Mouse (Mus musculus): ENCODE data around the gene Olfr706. TPM values are rescaled to one million over a fixed set of nuclear protein-coding genes. Genes with fewer than 3 reads are reported as not detected.

Olfr706 gene
- polyA plus RNA-seq, 1 experiment = not detected

DNA sequence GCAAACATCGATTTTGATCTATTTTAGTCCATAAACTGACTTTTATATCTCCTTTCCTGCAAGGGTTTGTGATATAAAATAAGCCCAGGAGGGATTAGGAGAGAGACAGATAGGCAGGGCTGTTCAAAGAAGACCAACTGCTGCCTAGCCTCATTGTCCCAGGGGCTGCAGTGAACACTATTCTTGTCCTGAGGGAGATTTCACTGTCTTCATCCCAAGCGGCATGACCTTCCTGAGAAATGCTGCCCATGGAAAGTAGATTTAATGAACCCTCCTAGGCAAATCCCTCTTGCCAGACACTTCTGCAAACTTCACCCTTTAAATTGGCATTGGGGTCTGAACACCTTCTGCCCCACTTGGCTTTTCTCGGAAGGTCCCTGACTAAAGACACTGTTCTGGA, 11.2 kb downstream of the Olfr706 start, which contains the start of gene Olfr705:
Olfr705 (minus strand) TSS at position 101 of the 400 bp plus-strand sequence.
- no peak for TF ChIP-seq SRF (IDR thresholded peaks at IDR 0.05; ENCODE audit: control insufficient read depth, insufficient read length, low read depth)
- no peak for TF ChIP-seq E2F4 (IDR thresholded peaks at IDR 0.05; ENCODE audit: insufficient read depth)
- TF ChIP-seq POLR2A (IDR thresholded peaks at IDR 0.05; ENCODE audit: insufficient read length, low read depth) = no peak
- TF ChIP-seq USF1 (IDR thresholded peaks at IDR 0.05; ENCODE audit: low read depth) = no peak
- TF ChIP-seq POLR2AphosphoS2 (IDR thresholded peaks at IDR 0.05; ENCODE audit: insufficient read length, low read depth) = no peak
- no peak for TF ChIP-seq MAX (IDR thresholded peaks at IDR 0.05; ENCODE audit: low read depth)
- no peak for TF ChIP-seq REST (IDR thresholded peaks at IDR 0.05; ENCODE audit: insufficient read depth, insufficient read length)
- no peak for TF ChIP-seq CEBPB (IDR thresholded peaks at IDR 0.05; ENCODE audit: insufficient read depth, poor library complexity, severe bottlenecking)
- TF ChIP-seq MYOG (IDR thresholded peaks at IDR 0.05; ENCODE audit: control insufficient read depth in 1 of 3, insufficient read depth in 1 of 3, insufficient read length in 2 of 3, low read depth in 2 of 3) = no peak
- no peak for TF ChIP-seq TCF3 (IDR thresholded peaks at IDR 0.05; ENCODE audit: insufficient read length, low read depth)
- no peak for TF ChIP-seq MYOD1 (IDR thresholded peaks at IDR 0.05; ENCODE audit: control insufficient read depth in 1 of 3, insufficient read length in 2 of 3, low read depth in 2 of 3)
- H3K4me3 ChIP-seq = no peak within 1 kb of the TSS
- no peaks in the 10 kb centered on the region for H3K79me2 ChIP-seq (ENCODE audit: control insufficient read depth, insufficient read depth)
- no peak within 1 kb of the TSS for H3K4me2 ChIP-seq (ENCODE audit: low read depth)
- H3K27me3 ChIP-seq (ENCODE audit: control insufficient read depth, insufficient read depth, insufficient read length) = no peaks in the 10 kb centered on the region
- no peaks in the 10 kb centered on the region for H3K36me3 ChIP-seq (ENCODE audit: control insufficient read depth, insufficient read depth)
- H3ac ChIP-seq (ENCODE audit: control insufficient read depth, insufficient read length) = no peak within 1 kb of the TSS

DNA sequence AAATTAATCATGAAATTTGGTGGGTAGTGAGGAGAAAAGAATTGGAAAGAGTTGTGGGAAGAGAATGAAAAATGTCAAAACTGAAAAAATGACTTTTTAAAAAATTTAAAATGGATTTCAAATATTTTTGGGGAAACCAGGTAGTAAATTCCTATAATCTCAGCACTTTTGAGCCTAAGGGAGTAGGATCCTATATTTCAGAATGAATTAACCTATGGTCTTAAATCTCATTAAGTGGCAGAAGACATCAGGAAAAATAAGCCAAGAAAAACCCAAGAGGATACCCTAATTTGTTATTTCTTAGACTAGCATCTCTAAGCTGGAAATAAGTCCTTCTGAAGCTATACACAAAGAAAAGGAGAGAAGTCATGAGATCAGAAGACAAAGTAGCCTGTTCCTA, 25.1 kb downstream of the Olfr706 start, which contains the start of gene Olfr704:
Olfr704 (plus strand) TSS at position 301 of the 400 bp plus-strand sequence.
- Histone ChIP-seq H3K36me3 (ENCODE audit: control insufficient read depth, insufficient read depth) (no peaks in the 10 kb centered on the region), H3K79me2 (ENCODE audit: control insufficient read depth, insufficient read depth) (no peaks in the 10 kb centered on the region), H3K27me3 (ENCODE audit: control insufficient read depth, insufficient read depth, insufficient read length) (no peaks in the 10 kb centered on the region), H3K4me3 (no peak within 1 kb of the TSS), H3K4me2 (ENCODE audit: low read depth) (no peak within 1 kb of the TSS), H3ac (ENCODE audit: control insufficient read depth, insufficient read length) (no peak within 1 kb of the TSS)
- TF ChIP-seq E2F4 (IDR thresholded peaks at IDR 0.05; ENCODE audit: insufficient read depth) = no peak
- TF ChIP-seq USF1 (IDR thresholded peaks at IDR 0.05; ENCODE audit: low read depth) = no peak
- no peak for TF ChIP-seq TCF3 (IDR thresholded peaks at IDR 0.05; ENCODE audit: insufficient read length, low read depth)
- no peak for TF ChIP-seq CEBPB (IDR thresholded peaks at IDR 0.05; ENCODE audit: insufficient read depth, poor library complexity, severe bottlenecking)
- no peak for TF ChIP-seq MYOG (IDR thresholded peaks at IDR 0.05; ENCODE audit: control insufficient read depth in 1 of 3, insufficient read depth in 1 of 3, insufficient read length in 2 of 3, low read depth in 2 of 3)
- no peak for TF ChIP-seq POLR2AphosphoS2 (IDR thresholded peaks at IDR 0.05; ENCODE audit: insufficient read length, low read depth)
- no peak for TF ChIP-seq MYOD1 (IDR thresholded peaks at IDR 0.05; ENCODE audit: control insufficient read depth in 1 of 3, insufficient read length in 2 of 3, low read depth in 2 of 3)
- TF ChIP-seq REST (IDR thresholded peaks at IDR 0.05; ENCODE audit: insufficient read depth, insufficient read length) = no peak
- no peak for TF ChIP-seq POLR2A (IDR thresholded peaks at IDR 0.05; ENCODE audit: insufficient read length, low read depth)
- TF ChIP-seq TCF12 (IDR thresholded peaks at IDR 0.05; ENCODE audit: insufficient read depth, poor library complexity, severe bottlenecking) = no peak
- no peak for TF ChIP-seq MAX (IDR thresholded peaks at IDR 0.05; ENCODE audit: low read depth)
- TF ChIP-seq SRF (IDR thresholded peaks at IDR 0.05; ENCODE audit: control insufficient read depth, insufficient read length, low read depth) = no peak

DNA sequence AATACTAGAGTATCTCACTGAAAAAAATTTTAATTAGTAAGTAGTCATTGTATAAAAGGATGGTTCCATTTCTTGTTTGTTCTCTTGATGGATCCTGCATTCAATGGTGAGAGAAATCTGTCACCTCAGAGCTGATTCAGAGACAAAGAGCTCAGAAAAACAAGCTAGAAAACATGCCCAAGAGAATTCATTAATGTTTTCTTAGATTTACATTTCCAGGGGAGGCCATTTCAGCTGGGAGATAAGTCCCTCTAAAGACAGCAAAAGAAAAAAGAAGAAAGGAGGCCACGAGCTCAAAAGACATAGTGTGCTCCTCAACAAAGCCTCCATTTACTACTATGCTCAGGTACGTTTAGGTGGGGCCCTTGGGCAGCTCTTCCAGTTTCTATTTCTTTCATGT, 44.9 kb downstream of the Olfr706 start, which contains the start of gene Olfr703:
Olfr703 (plus strand) TSS at position 301 of the 400 bp plus-strand sequence.
- TF ChIP-seq TCF3 (IDR thresholded peaks at IDR 0.05; ENCODE audit: insufficient read length, low read depth) = no peak
- no peak for TF ChIP-seq MAX (IDR thresholded peaks at IDR 0.05; ENCODE audit: low read depth)
- TF ChIP-seq POLR2A (IDR thresholded peaks at IDR 0.05; ENCODE audit: insufficient read length, low read depth) = no peak
- TF ChIP-seq REST (IDR thresholded peaks at IDR 0.05; ENCODE audit: insufficient read depth, insufficient read length) = no peak
- TF ChIP-seq MYOD1 (IDR thresholded peaks at IDR 0.05; ENCODE audit: control insufficient read depth in 1 of 3, insufficient read length in 2 of 3, low read depth in 2 of 3) = no peak
- TF ChIP-seq CEBPB (IDR thresholded peaks at IDR 0.05; ENCODE audit: insufficient read depth, poor library complexity, severe bottlenecking) = no peak
- no peak for TF ChIP-seq USF1 (IDR thresholded peaks at IDR 0.05; ENCODE audit: low read depth)
- TF ChIP-seq SRF (IDR thresholded peaks at IDR 0.05; ENCODE audit: control insufficient read depth, insufficient read length, low read depth) = no peak
- TF ChIP-seq TCF12 (IDR thresholded peaks at IDR 0.05; ENCODE audit: insufficient read depth, poor library complexity, severe bottlenecking) = no peak
- no peaks in the 10 kb centered on the region for H3K36me3 ChIP-seq (ENCODE audit: control insufficient read depth, insufficient read depth)

DNA sequence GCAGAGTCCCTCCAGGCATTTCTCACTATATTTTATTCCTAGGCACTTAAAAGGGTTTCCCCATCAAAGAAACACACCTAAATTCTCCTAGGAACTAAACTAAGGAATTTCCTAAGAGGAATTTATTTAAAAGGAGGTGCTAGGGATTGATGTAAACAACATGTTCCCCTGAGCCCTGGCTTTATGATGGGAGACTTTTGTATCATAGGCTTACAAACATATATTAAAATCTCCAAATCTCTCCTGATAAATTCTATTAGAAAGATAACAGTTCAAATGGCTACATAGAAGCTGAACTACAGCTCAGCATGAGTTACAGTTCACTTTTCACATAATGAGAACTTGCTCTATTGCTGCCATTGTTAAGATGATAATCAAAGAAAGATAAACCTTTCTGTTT, 54.2 kb downstream of the Olfr706 start, which contains the start of gene Olfr702:
Olfr702 (minus strand) TSS at position 101 of the 400 bp plus-strand sequence.
- no peak within 1 kb of the TSS for H3ac ChIP-seq (ENCODE audit: control insufficient read depth, insufficient read length)
- TF ChIP-seq MYOD1 (IDR thresholded peaks at IDR 0.05; ENCODE audit: control insufficient read depth in 1 of 3, insufficient read length in 2 of 3, low read depth in 2 of 3) (no peak), MYOG (IDR thresholded peaks at IDR 0.05; ENCODE audit: control insufficient read depth in 1 of 3, insufficient read depth in 1 of 3, insufficient read length in 2 of 3, low read depth in 2 of 3) (no peak), REST (IDR thresholded peaks at IDR 0.05; ENCODE audit: insufficient read depth, insufficient read length) (no peak), POLR2AphosphoS2 (IDR thresholded peaks at IDR 0.05; ENCODE audit: insufficient read length, low read depth) (no peak), E2F4 (IDR thresholded peaks at IDR 0.05; ENCODE audit: insufficient read depth) (no peak), USF1 (IDR thresholded peaks at IDR 0.05; ENCODE audit: low read depth) (no peak), MAX (IDR thresholded peaks at IDR 0.05; ENCODE audit: low read depth) (no peak), POLR2A (IDR thresholded peaks at IDR 0.05; ENCODE audit: insufficient read length, low read depth) (no peak), TCF12 (IDR thresholded peaks at IDR 0.05; ENCODE audit: insufficient read depth, poor library complexity, severe bottlenecking) (no peak), SRF (IDR thresholded peaks at IDR 0.05; ENCODE audit: control insufficient read depth, insufficient read length, low read depth) (no peak), CEBPB (IDR thresholded peaks at IDR 0.05; ENCODE audit: insufficient read depth, poor library complexity, severe bottlenecking) (no peak), TCF3 (IDR thresholded peaks at IDR 0.05; ENCODE audit: insufficient read length, low read depth) (no peak)
- H3K4me2 ChIP-seq (ENCODE audit: low read depth) = no peak within 1 kb of the TSS
- no peaks in the 10 kb centered on the region for H3K36me3 ChIP-seq (ENCODE audit: control insufficient read depth, insufficient read depth)
- H3K79me2 ChIP-seq (ENCODE audit: control insufficient read depth, insufficient read depth) = no peaks in the 10 kb centered on the region
- H3K27me3 ChIP-seq (ENCODE audit: control insufficient read depth, insufficient read depth, insufficient read length) = no peaks in the 10 kb centered on the region
- H3K4me3 ChIP-seq = no peak within 1 kb of the TSS

More for the DNA sequence above, 44.9 kb downstream of the Olfr706 start, which contains the start of gene Olfr703:
- Histone ChIP-seq H3K4me2 (ENCODE audit: low read depth) (no peak within 1 kb of the TSS), H3K27me3 (ENCODE audit: control insufficient read depth, insufficient read depth, insufficient read length) (no peaks in the 10 kb centered on the region), H3ac (ENCODE audit: control insufficient read depth, insufficient read length) (no peak within 1 kb of the TSS), H3K79me2 (ENCODE audit: control insufficient read depth, insufficient read depth) (no peaks in the 10 kb centered on the region), H3K4me3 (no peak within 1 kb of the TSS)

Other genes starting within 250 kb of the Olfr706 start
- gene Olfr693, start 207.6 kb downstream of the Olfr706 start, polyA plus RNA-seq (2012; fragmentation: generic; extraction: Trizol) = not detected
- not detected for gene Olfr694, start 196.3 kb downstream of the Olfr706 start, polyA plus RNA-seq (2012; fragmentation: generic; extraction: Trizol)
- not detected for gene Olfr695, start 171.8 kb downstream of the Olfr706 start, polyA plus RNA-seq (2012; fragmentation: generic; extraction: Trizol)
- gene Olfr697, start 145.7 kb downstream of the Olfr706 start, polyA plus RNA-seq (2012; fragmentation: generic; extraction: Trizol) = not detected
- not detected for gene Olfr698, start 132.8 kb downstream of the Olfr706 start, polyA plus RNA-seq (2012; fragmentation: generic; extraction: Trizol)
- gene Olfr699, start 95.0 kb downstream of the Olfr706 start, polyA plus RNA-seq (2012; fragmentation: generic; extraction: Trizol) = not detected
- not detected for gene Olfr700, start 79.3 kb downstream of the Olfr706 start, polyA plus RNA-seq (2012; fragmentation: generic; extraction: Trizol)
- not detected for gene Olfr701, start 74.0 kb downstream of the Olfr706 start, polyA plus RNA-seq (2012; fragmentation: generic; extraction: Trizol)
- not detected for gene Olfr702, start 54.3 kb downstream of the Olfr706 start, polyA plus RNA-seq (2012; fragmentation: generic; extraction: Trizol)
- not detected for gene Olfr703, start 44.8 kb downstream of the Olfr706 start, polyA plus RNA-seq (2012; fragmentation: generic; extraction: Trizol)
- gene Olfr704, start 25.0 kb downstream of the Olfr706 start, polyA plus RNA-seq (2012; fragmentation: generic; extraction: Trizol) = not detected
- gene Olfr705, start 11.3 kb downstream of the Olfr706 start, polyA plus RNA-seq (2012; fragmentation: generic; extraction: Trizol) = not detected
- not detected for gene Olfr707, start 13.1 kb upstream of the Olfr706 start, polyA plus RNA-seq (2012; fragmentation: generic; extraction: Trizol)
- not detected for gene Olfr1532-ps1, start 19.8 kb upstream of the Olfr706 start, polyA plus RNA-seq (2012; fragmentation: generic; extraction: Trizol)
- gene Olfr709-ps1, start 44.1 kb upstream of the Olfr706 start, polyA plus RNA-seq (2012; fragmentation: generic; extraction: Trizol) = not detected
- gene Olfr710, start 60.1 kb upstream of the Olfr706 start, polyA plus RNA-seq (2012; fragmentation: generic; extraction: Trizol) = not detected
- gene Olfr6, start 75.8 kb upstream of the Olfr706 start, polyA plus RNA-seq (2012; fragmentation: generic; extraction: Trizol) = not detected
- gene Olfr711, start 87.3 kb upstream of the Olfr706 start, polyA plus RNA-seq (2012; fragmentation: generic; extraction: Trizol) = not detected
- gene Olfr2, start 117.9 kb upstream of the Olfr706 start, polyA plus RNA-seq (2012; fragmentation: generic; extraction: Trizol) = not detected
- gene Olfr713, start 143.0 kb upstream of the Olfr706 start, polyA plus RNA-seq (2012; fragmentation: generic; extraction: Trizol) = not detected
- gene Olfr714, start 182.8 kb upstream of the Olfr706 start, polyA plus RNA-seq (2012; fragmentation: generic; extraction: Trizol) = not detected
- gene Olfr17, start 205.1 kb upstream of the Olfr706 start, polyA plus RNA-seq (2012; fragmentation: generic; extraction: Trizol) = not detected
- gene Olfr715b, start 222.2 kb upstream of the Olfr706 start, polyA plus RNA-seq (2012; fragmentation: generic; extraction: Trizol) = not detected
- not detected for gene Olfr715, start 242.9 kb upstream of the Olfr706 start, polyA plus RNA-seq (2012; fragmentation: generic; extraction: Trizol)

All from myocyte (in vitro differentiated cells).